Mouse (Mus musculus) small intestine, adult 2 months (tissue): ENCODE measurements at regions not wholly inside any gene's neighbourhood (a gene's known extent, or its start where the extent isn't known, plus 50 kb on each side); places are given as distances from the start of the nearest gene placed in this dataset.

ENCODE experiments used
- CTCF ChIP-seq: fragments of 200-500 bp; IDR thresholded peaks from 2 replicates; pipeline ENCODE4 v1.5.1; 2012; ENCODE audit warnings: low read depth, mild to moderate bottlenecking, control low read depth, inconsistent platforms, low read length, moderate library complexity, mixed read lengths; ENCODE audit not compliant: insufficient replicate concordance, insufficient read length; ENCODE audit errors: extremely low read depth
- POLR2A ChIP-seq: fragments of 200-500 bp; IDR thresholded peaks from 2 replicates; pipeline ENCODE4 v1.6.1; 2012; ENCODE audit warnings: low read depth, mild to moderate bottlenecking, control low read depth, inconsistent platforms, low read length, moderate library complexity

- TF ChIP-seq CTCF (no peak), POLR2A (no peak)
Measured at GRCm38 (mm10) chr3:60281959-60282495, 190.6 kb upstream of the Mbnl1 start.
